Mouse (Mus musculus) adrenal gland, adult 8-10 months (tissue): ENCODE results near the gene Gna13. TPM values are rescaled to one million over a fixed set of nuclear protein-coding genes. Genes with fewer than 3 reads are reported as not detected.
"Not testable (repeated sequence)": the region's sequence is repeated elsewhere in the genome, so short reads cannot be mapped to it uniquely, and the experiment has no call there.

ENCODE experiments used
- DNase-seq: peaks from one replicate; pipeline ENCODE4 v3.0.0; 2022
- total RNA-seq, 4 experiments: library from RNA; stranded (reverse); gene quantifications; 2 replicates each; pipeline ENCODE4 v1.2.4; 2022

Gna13 gene
- total RNA-seq: 10 to 100 TPM; 65.1 to 70.3 (median 68.0) TPM

DNA sequence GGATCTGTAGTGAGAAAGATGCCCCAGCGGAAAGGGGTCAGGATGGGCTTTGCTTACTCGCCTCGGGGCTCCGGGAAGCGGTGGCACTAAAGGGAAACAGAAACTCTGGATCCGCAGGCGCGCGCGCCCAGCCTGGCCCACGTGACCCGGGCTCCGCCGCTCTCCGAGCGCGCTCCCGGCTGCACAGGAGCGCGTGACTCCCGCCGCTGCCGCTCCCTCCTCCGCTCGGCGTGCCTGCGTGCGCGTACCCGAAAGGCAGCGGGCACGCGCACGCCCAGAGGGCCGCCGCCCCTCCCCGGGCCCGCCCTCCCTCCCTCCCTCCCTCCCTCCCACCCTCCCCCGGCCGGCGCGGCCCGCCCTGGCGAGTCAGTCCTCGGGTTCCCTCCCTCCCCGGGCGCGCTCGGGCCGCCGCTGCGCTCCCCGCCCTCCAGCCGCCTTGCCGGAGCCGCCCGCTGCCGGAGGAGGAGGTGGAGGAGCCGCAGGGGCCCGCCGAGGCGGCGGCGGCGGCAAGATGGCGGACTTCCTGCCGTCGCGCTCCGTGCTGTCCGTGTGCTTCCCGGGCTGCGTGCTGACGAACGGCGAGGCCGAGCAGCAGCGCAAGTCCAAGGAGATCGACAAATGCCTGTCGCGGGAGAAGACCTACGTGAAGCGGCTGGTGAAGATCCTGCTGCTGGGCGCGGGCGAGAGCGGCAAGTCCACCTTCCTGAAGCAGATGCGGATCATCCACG, at the start of gene Gna13:
Gene Gna13, plus strand, starts transcription at position 369 of the 728 bp plus-strand sequence.
- peak; percentile 87 for DNase-seq

DNA sequence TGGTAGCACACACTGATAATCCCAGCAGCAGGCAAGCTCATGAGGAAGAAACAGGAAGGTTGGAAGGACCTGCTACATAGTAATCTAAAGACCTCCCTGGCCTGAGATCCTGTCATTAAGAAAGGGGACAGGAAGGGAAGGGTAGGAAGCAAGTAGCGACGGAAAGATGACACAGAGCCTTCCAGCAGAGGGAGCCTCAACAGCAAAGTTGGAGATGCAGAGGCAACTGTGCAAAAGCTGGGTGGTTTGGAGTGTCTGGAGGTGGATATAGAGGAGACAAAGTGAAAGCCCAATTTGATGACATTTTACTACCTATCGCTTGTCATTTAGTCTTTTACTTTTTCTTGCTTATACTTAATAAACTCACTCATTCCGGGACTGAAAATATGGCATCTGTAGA, 45.7 kb upstream of the Gna13 start:
- no peak for DNase-seq

- DNase-seq: no peak
Observed at GRCm38 (mm10) chr11:109319471-109319870, 43.2 kb upstream of the Gna13 start.

DNA sequence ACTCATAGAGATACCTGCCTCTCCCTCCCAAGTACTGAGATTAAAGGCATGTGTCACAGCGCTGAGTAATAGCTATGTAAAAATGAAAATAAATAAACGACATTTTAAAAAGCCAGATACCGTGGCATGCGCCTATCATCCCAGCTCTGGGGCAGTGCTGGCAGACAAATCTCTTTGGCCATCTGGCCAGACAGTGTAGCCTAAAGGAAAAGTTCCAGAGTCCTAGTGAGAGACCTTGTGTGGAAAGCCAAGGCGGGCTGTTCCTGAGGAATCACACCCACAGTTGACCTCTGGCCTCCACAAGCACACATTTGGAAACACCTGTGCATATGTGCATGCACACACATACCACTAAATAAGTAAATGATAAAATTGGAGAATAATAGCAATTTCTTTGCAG, 42.7 kb upstream of the Gna13 start:
- DNase-seq: no peak

- DNase-seq: no peak
Observed at GRCm38 (mm10) chr11:109320361-109320933, 42.2 kb upstream of the Gna13 start.

- DNase-seq: no peak
Observed at GRCm38 (mm10) chr11:109326270-109326669, 36.4 kb upstream of the Gna13 start.

DNA sequence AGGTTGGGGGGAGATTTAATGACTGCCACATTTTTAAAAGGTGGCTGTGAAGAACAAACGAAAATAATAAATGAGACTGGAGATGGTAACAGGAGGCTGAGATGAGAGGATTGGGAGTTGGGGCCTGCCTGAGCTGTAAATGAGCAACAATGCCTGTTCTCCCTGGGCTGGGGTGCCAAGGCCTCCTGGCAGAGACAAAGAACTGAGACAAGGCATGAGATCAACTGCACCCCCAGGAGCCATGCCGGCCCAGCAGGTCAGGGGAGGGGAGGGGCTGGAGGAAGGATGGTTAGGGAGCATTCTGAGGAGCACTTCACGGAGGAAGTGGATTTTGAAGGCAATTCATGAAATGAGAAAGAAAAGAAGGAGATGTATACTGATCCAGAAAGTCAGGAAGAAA, 35.2 kb upstream of the Gna13 start:
- DNase-seq: no peak

DNA sequence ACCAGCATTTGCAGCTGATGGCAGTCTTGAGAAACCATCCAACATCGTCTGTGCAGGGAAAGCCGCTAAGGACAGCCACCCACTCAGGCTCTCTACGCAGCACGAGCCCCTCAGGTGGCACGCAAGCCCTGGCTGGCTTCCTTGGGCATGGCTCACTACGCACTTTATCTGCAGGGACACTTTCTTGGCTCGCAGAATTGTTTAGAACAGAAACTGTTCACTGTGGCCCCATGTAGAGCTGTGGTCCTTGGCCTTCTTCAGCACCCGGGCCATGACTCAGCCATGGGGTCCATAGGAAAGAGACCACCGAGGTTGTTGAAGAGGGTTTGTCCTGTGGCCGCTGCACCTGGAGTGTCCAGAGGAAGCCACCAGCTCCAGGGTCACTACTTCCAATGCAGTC, 34.7 kb upstream of the Gna13 start:
- no peak for DNase-seq

DNA sequence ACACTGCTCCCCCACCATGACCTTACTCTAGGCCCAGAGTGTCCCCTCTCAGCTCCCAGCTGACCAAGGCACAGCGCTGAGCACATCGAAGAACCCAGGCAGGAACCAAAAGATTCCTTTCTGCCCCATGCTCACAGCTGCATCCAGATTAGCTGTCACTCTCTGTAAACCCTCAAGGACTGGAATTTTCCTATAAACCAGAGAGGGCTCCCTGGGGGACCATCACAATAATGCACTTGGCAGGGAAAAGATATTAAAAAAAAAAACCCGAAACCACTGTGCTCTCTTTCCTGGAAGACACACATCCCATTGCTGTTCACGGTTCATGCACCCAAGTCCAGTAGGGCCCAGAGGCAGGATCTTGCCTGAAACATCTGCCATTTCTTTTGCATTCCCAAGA, 33.3 kb upstream of the Gna13 start:
- no peak for DNase-seq

DNA sequence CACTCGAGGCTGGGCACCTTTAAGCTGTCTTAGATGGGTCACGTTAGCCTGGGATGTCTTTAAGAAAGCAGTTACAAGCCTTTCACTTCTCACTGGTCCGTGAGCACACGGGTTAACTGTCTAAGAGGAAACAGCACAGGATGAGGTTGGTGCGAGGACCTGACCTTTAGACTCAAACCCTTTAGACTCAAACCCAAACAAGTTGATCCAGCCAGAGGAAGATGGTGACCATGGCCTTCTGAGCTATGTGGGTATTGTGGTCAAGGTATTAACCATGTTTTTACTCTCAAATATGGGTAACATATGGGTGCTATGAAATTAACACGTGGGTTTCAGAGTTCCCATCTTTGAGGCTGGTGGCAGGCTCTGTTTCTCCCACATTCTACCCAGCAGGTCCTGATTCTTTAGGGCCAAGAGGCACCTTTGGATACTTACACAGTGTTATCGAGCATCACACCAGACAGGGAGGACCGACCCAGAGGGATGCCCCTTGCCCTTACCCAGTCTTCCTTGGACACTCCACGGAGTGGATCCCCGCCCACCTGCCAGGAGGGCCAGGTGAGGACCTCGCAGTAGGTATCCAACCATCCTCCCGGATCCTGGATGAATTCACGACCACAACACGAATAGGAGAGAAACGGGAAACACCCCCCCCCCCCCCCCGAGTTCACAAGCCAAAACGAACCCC, 31.8 kb upstream of the Gna13 start:
- no peak for DNase-seq

- DNase-seq: peak; percentile 87
Observed at GRCm38 (mm10) chr11:109331424-109331824, 31.2 kb upstream of the Gna13 start.

- peak; percentile 65 for DNase-seq
Observed at GRCm38 (mm10) chr11:109332722-109333121, 29.9 kb upstream of the Gna13 start.

DNA sequence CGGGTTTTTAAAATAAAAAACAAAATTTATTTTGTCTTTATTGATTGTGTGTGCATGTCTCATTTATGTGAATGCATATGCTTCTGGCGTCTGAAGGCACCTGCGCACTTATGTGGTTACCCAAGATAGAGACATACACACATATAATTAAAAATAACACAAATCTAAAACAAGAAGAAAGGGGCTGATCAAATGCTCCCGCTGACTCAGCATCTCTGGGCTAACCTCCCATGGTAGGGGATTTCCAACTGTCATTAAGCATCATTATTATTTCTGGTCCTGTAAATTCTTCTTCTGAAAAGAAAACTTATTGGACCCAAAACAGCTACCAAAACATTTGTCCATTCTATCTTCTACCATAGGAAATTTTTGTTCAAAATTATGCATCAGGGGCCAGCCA, 27.9 kb upstream of the Gna13 start:
- no peak for DNase-seq

DNA sequence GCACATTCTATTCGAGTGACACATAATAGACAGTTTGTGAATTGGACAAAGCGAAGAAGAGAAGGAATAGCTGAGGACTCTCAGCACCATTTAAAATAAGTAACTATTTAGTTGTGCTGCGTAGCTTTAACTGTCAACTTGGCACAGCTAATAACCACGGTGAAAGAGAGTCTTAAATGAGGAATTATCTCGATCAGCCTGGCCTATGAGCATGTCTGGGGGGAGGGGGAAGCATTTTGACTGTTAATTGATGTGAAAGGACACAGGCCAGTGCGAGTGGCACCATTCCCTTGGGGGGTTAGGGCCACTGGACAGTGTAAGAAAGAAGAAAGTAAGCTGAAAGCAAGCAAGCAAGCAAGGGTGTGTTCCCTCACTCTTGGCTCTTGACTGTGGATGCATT, 26.7 kb upstream of the Gna13 start:
- DNase-seq: no peak

- no peak for DNase-seq
Observed at GRCm38 (mm10) chr11:109339155-109339938, 23.3 kb upstream of the Gna13 start.

- no peak for DNase-seq
Observed at GRCm38 (mm10) chr11:109340541-109340940, 22.1 kb upstream of the Gna13 start.

GRCm38 (mm10) chr11:109342666-109343065, 20.0 kb upstream of the Gna13 start:
- DNase-seq: not testable (repeated sequence)

DNA sequence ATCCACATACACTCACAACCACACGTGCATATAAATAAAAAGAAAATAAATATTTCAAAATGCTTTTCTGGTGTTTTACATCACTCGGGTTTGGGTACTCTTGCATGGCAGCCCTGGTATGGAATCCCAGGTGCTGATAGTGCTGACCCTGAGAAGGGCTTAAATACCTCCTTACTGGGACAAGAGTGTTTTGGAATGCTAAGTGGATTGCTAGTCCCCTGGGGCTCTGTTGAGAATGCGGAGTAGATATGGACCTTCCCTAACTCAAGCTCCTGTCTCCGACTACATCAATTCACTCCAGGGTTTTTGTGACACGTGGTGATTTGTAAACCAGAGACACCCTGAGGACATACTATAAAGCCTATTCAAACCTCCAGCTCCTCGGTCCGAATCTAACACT, 19.1 kb upstream of the Gna13 start:
- DNase-seq: no peak

GRCm38 (mm10) chr11:109343991-109344599, 18.5 kb upstream of the Gna13 start:
- no peak for DNase-seq

DNA sequence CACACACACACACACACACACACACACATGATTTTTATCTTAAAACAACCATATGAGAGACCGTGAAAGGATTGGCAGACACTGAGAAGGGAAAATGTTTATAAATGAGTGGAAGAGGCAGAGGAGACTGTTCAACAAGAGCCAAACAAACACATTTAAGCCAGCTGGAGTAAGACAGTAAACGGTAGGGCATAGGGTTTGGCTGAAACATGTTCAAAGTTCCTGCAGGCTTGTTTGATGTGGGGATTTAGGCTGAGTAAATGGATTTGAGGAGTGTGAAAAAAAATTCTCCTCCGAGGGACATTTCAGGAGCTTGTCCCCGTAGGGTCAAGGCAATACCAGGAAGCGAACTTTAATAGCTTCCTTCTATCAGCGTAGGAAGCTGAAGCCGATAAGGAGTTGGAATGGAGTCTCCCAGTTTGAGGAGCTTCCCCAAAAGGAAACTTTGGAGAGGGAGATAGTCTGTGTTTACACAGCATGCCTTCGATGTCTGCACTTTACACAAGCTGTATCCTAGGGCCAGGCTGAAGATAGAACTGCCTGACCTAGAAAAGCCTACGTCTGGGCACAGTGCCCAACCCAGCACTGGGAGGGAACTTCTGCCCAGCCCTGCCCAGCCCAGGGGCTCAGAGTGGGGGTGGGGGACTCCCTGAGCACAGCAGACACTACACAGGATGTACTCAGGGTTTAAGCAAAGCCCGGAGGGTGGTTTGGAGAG, 15.2 kb upstream of the Gna13 start:
- DNase-seq: peak; percentile 88

DNA sequence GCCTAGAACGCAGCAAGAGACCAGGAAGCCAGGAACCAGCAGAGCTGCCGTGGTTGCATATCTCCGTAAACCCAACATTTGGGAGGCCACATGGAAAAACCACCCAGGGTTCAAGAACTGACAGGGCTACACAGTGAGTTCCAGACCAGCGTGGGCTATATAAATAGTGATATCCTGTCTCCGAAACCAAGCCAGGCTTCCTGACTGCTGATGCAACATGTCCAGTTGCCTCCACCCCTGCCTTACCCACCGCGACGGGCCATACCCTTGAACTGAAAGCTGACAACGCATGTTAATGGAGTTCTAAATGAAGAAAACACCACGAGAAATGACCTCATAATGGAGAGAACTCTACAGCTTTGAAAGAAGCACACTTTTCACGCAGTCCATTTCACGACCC, 14.2 kb upstream of the Gna13 start:
- no peak for DNase-seq
